Mouse (Mus musculus) layer of hippocampus, adult 2 months (tissue): ENCODE results near the gene Ssr4. TPM values are rescaled to one million over a fixed set of nuclear protein-coding genes. Genes with fewer than 3 reads are reported as not detected.
A peak's percentile ranks its signal among the peaks of the same experiment; 100 is the strongest.

Source experiments
- DNase-seq, 2 experiments: peaks; one replicate each; pipeline ENCODE4 v3.0.0; 2022; ENCODE audit warnings: low spot score in 2 of 2
- H3K27ac ChIP-seq: fragments of 200-600 bp; 2 replicates; pipeline ENCODE4 v1.8.1; 2022
- H3K4me3 ChIP-seq: fragments of 200-600 bp; 2 replicates; pipeline ENCODE4 v1.8.1; 2022; ENCODE audit warnings: mild to moderate bottlenecking
- CTCF ChIP-seq: fragments of 200-600 bp; conservative IDR thresholded peaks from 2 replicates; pipeline ENCODE4 v1.8.1; 2022; ENCODE audit warnings: antibody characterized with exemption, mild to moderate bottlenecking, moderate library complexity
- total RNA-seq, 2 experiments: library from RNA; stranded (reverse); gene quantifications; 2 replicates each; pipeline ENCODE4 v1.2.3; 2021

The Ssr4 gene
- total RNA-seq, 2 experiments from 2014 or later, result 89.1 to 94.1 TPM

DNA sequence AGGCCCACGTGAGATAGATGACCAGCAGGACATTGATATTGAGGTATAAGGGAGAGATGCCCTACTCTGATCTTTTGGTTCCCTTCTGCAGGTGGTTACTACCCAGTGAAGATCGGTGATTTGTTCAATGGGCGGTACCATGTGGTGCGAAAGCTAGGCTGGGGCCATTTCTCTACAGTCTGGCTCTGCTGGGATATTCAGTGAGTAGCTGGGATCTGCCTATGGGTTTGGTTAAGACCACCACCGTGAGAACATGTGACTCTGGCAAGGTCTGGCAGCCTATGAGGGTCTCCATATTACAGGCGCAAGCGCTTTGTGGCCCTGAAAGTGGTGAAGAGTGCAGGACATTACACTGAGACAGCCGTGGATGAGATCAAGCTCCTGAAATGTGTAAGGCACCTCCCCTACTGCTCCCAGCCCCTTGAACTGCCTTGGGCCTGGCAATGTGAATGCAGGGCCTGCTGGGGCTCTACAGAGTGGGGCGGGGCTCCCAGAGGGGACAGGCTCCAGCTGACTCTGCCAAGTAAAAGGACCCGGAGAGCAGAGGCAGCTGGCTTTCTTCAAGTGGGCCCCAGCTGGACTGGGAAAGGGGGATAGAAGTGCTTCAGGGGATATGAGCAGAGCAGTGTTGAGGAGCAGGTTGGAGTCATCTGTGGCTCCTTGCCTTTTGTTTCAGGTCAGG lies 11.9 kb upstream of the Ssr4 start:
- TF ChIP-seq CTCF, result no peak
- Histone ChIP-seq H3K27ac (peak overlapping the region; percentile 48; the same call in 1 of the 2 replicates), H3K4me3 (no peak overlapping the region)
- no peak for DNase-seq

DNA sequence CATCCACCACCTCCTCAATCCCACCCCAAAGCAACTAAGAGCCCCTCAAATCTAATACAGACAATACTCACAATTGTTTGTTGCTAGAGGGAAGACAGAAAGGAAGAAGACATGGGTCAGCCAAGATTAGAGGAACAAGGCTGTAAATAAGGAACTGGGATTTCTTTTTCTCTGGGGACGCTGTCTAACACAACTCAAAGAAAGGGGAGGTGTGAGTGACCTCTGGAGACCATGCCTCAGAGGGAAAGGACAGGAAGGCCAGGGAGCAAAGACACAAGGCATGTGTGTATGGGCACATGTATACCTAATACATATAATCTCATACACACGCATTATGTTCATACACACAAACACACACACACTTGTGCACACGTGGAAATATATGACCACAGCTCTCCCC lies 4.6 kb upstream of the Ssr4 start:
- Histone ChIP-seq H3K27ac (no peak overlapping the region), H3K4me3 (no peak overlapping the region)
- no peak for TF ChIP-seq CTCF
- DNase-seq, result no peak

DNA sequence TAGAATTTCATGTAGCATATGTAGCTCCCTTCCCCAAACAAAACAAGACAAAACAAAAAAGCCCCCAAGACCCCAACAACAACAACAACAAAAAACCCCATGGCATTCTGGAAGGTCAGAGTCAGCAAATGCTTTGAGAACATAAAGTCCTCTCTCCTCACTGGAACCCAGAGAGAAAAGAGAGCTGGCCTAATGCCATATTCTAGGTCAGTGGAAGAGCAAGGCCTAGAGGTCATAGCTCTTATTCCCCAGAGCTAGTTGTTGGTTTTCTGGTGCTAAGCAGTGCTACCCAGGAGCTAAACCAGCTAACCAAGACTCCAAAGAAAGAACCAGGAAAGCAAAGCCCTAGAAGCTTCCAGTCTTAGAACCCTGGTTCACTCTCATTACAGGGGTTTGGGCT lies 1.2 kb upstream of the Ssr4 start:
- TF ChIP-seq CTCF, result no peak
- peak overlapping the region; percentile 95 for H3K27ac ChIP-seq
- DNase-seq, result no peak
- H3K4me3 ChIP-seq, result peak overlapping the region; percentile 70

DNA sequence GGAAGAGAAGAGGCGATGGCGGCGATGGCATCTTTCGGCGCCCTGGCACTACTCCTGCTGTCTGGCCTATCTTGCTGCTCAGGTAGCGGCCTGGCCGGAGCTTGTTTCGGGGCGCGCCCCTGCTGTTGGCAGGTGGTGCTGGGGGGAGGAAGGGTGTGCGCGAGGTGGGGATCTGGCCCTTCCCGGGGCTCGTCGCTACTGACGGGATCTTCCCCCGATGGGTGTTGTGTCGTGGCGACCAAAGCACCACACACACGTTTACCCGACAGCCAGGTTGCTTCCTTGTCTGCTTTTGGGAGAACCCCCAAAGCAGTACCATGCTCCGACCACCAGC lies 364 bp downstream of the Ssr4 start:
- Histone ChIP-seq H3K4me3 (peak overlapping the region; percentile 70), H3K27ac (peak overlapping the region; percentile 90)
- no peak for TF ChIP-seq CTCF
- no peak for DNase-seq

DNA sequence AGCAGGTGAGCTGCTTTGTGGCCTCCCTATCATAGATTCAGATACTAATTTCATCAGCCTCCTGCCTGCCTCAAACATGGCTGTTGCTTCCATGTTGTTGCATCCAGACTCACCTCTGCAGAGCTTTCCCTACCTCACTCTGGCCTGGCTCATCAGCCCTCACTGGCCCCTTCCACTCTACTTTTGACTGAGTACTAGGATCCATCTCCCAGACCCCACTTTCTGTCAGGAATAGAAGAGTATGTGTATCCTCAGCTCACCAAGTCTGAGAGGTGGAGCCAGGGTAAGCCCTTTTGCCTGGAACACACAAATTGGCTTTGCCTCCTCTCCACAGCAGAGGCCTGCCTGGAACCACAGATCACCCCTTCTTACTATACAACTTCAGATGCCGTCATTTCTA lies 1.7 kb downstream of the Ssr4 start:
- no peak for DNase-seq
- H3K4me3 ChIP-seq, result no peak overlapping the region; the same call in 1 of the 2 replicates
- TF ChIP-seq CTCF, result no peak

DNA sequence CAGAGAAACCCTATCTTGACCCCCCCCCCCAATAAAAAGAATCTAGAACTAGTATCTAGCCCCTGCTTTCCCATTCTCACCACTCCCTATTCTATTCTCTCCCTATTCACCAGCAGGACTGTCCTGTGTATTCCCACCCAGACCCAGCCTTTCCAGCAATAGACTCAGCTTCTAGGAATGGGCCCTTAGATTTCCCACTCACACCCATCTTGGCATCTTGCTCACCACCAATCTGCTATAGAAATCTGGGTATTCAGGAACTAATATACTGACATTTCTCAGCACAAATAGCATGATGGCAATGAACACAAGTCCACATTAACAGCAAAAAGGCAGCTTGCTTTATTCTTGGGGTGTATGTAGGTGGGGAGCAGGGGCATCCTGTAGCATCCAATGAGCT lies 6.2 kb downstream of the Ssr4 start:
- no peak for DNase-seq
- Histone ChIP-seq H3K27ac (no peak overlapping the region), H3K4me3 (no peak overlapping the region)
- TF ChIP-seq CTCF, result no peak

More for the DNA sequence above, 1.7 kb downstream of the Ssr4 start:
- no peak overlapping the region for H3K27ac ChIP-seq

DNA sequence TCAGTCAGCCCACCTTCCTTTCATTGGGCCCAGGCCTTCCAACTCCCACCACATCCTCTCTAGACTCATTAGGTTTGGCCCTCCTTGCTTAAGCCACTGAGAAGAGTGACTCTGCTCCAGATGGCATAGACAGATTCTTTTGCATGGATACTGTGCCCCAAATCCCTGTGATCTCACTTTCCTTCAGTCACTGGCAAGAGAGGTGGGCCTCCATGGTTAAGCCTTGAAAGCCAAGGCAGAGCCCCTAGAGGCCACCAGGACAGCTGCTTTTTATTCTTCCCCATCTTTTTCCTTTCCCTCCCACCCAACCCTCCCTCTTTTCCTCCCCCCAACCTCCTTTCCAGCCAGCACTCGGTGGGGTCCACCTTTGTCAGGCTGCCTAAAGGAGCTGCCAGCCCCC lies 6.7 kb downstream of the Ssr4 start:
- peak overlapping the region; percentile 18; the same call in 1 of the 2 replicates for H3K27ac ChIP-seq
- TF ChIP-seq CTCF, result peak; percentile 28; the same call in 1 of the 2 replicates
- no peak for DNase-seq
- no peak overlapping the region for H3K4me3 ChIP-seq

DNA sequence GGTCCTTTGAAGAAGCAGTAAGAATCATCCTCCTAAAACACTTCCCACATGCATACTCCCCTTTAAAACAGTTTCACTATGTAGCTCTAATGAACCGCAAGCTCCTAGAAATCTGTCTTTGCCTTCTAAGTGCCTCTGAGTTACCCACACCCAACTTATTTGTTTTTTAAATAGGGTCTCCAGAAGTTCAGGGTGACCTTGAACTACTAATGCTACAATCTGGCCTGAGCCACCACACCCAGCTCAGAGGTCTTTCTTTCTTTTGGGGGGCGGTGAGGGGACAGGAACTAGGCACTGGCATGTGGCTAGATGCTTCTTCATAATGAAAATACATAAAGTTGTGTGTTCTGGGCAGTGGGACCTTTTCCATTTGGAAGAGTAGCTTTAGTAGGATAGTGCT lies 10.7 kb downstream of the Ssr4 start:
- no peak overlapping the region for H3K27ac ChIP-seq
- H3K4me3 ChIP-seq, result no peak overlapping the region
- DNase-seq, result no peak
- no peak for TF ChIP-seq CTCF

DNA sequence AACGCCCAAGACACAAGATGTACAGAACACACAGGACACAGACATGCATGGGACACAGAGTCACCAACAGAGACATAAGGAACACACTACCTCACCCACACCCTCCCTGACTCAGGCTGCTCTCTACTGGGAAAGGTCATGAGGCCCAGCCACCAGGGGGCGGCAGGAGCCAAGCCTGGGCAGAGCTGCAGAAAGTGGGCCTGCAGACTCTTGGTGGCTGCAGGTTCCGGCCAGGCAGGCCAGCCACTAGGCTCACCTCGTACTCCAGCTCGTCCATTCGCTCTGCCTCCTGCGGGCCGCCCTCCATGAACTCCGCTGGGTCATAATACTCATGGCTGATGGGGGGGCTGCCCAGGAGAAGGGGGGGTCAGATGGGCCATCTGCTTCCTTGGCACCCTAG lies 11.7 kb downstream of the Ssr4 start:
- peak; percentile 78 for TF ChIP-seq CTCF
- DNase-seq, result peak; percentile 45 to 55
- H3K4me3 ChIP-seq, result no peak overlapping the region
- no peak overlapping the region for H3K27ac ChIP-seq

DNA sequence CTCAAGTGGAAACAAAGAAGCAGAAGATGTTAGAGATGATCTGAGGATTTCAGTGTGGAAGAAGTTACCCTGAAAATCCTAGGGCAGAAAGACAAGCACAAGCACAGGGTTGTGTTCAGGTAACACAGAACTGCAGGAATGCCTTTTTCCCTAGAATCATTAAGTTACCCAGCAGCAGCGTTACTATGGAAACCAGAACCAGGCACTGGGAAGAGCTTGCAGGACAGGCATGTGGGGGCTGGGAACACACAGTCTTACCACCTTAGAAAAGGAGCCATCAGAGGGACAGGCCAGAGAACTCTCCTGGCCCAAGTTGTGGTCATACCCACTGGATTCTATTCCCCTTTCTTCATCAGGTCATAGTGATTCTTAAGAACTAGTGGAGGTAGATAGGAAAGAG lies 19.0 kb downstream of the Ssr4 start:
- TF ChIP-seq CTCF, result no peak
- Histone ChIP-seq H3K4me3 (no peak overlapping the region), H3K27ac (no peak overlapping the region)
- no peak for DNase-seq

DNA sequence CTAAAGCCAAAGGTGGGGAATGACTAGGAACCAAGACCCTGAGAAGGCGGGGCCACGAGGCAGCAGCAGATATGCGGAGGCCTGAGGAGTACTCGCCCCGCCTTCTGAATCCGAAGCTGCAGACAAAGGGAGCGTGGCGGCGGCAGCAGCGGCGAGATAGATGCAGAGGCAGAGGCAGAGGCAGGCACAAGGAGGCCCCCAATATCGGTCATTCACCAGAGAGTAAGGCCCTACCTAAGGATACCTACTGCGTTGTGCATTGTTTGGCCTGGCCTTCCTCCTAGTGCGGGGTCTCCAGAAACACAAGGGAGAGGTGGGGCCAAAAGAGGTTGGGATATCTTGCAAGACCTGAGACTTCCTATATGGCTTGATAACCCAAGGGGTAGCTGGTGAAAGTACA lies 28.2 kb downstream of the Ssr4 start:
- Histone ChIP-seq H3K27ac (no peak overlapping the region), H3K4me3 (no peak overlapping the region)
- no peak for TF ChIP-seq CTCF
- DNase-seq, result no peak

DNA sequence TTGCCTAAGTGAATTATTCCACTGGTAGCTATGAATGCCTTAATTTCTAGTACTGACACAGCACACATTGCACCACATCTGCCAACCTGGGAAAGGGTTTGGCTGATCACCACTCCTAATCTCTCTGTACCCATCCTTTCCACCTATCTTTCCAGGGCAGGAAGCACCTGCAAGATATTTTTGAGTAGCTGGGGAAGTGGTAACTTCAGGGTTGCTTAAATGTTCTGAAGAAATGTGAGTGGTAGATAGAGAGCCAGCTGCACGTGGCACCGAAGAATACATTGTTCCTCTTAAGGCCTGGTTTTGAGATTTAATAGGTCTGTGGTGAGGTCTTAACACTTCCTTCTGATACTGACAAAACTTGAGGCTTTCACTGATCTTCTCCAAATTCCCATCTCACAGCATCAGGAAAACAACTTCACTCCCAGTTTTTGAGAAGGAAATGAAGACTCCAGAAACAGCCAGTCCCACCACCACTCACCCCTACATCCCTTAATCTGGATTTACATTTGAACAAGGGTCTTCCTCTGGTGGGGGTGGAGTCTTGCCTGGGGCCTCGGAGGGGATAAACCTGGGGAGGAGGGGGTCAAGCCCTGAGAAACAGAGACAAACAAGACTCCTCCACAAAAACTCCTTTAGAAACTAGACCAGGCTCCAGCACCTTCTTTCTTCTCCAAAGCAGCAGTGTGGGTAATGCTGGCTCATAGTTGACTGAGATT lies 29.9 kb downstream of the Ssr4 start:
- DNase-seq, result no peak
- no peak overlapping the region for H3K27ac ChIP-seq
- no peak for TF ChIP-seq CTCF
- H3K4me3 ChIP-seq, result no peak overlapping the region

DNA sequence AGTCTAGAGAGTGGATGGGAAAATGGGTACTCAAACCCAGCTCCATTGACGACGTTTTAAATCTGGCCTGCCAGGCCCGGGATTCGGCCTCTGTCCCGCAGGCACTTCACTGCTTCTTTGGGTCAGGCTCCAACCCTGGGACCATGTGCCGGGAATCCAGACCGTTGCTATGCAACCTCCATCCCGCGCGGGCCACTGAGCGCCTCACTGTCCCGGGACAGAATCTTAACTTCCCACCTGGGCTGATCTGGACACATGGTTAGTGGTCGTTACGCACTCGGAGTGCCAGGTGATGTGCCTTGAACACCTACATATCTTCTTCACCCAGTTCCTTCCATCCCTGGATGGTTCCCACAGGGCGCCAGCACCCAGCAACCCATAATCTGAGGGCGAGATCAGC lies 36.9 kb downstream of the Ssr4 start:
- H3K4me3 ChIP-seq, result peak overlapping the region; percentile 65
- DNase-seq, result no peak
- H3K27ac ChIP-seq, result peak overlapping the region; percentile 94
- no peak for TF ChIP-seq CTCF
